Mouse (Mus musculus) T-helper 1 cell (primary cell): ENCODE data around the gene Fbxl15.

ENCODE experiments used
- in situ Hi-C: fragments of 300-600 bp; cut with MboI, MseI; formaldehyde crosslinking; loops from one replicate; pipeline ENCODE4 v1.15.1; 2025; ENCODE audit warnings: high pct_unique_total_duplicates

Gene Fbxl15

GRCm38 (mm10) chr19:46328081-46329030, at the start of gene Fbxl15:
Gene Fbxl15, plus strand, starts transcription at chr19:46328184.
- in situ Hi-C loops, result no loop called here

GRCm38 (mm10) chr19:46282081-46282849, 45.7 kb upstream of the Fbxl15 start:
- in situ Hi-C loops, result no loop called here

GRCm38 (mm10) chr19:46284686-46285085, 43.3 kb upstream of the Fbxl15 start:
- in situ Hi-C loops, result no loop called here

GRCm38 (mm10) chr19:46285631-46286030, 42.4 kb upstream of the Fbxl15 start:
- in situ Hi-C loops, result no loop called here

- in situ Hi-C loops, result no loop called here
Measured at GRCm38 (mm10) chr19:46286047-46286446, 41.9 kb upstream of the Fbxl15 start.

- in situ Hi-C loops, result no loop called here
Measured at GRCm38 (mm10) chr19:46286926-46287325, 41.1 kb upstream of the Fbxl15 start.

GRCm38 (mm10) chr19:46287566-46287965, 40.4 kb upstream of the Fbxl15 start:
- in situ Hi-C loops, result no loop called here

- in situ Hi-C loops, result no loop called here
Measured at GRCm38 (mm10) chr19:46290535-46291105, 37.4 kb upstream of the Fbxl15 start.

- in situ Hi-C loops, result no loop called here
Measured at GRCm38 (mm10) chr19:46296938-46297337, 31.0 kb upstream of the Fbxl15 start.

- in situ Hi-C loops, result loop anchor here (10.0 kb wide), 1 partner anchor 784 kb away; no protein-coding TSS in a partner anchor
Measured at GRCm38 (mm10) chr19:46300294-46301045, 27.5 kb upstream of the Fbxl15 start.

- in situ Hi-C loops, result loop anchor here (10.0 kb wide), 1 partner anchor 782 kb away; no protein-coding TSS in a partner anchor
Measured at GRCm38 (mm10) chr19:46302551-46302950, 25.4 kb upstream of the Fbxl15 start.

GRCm38 (mm10) chr19:46303251-46304215, 24.5 kb upstream of the Fbxl15 start:
- in situ Hi-C loops, result loop anchor here (10.0 kb wide), 1 partner anchor 781 kb away; no protein-coding TSS in a partner anchor

- in situ Hi-C loops, result loop anchor here (10.0 kb wide), 1 partner anchor 780 kb away; no protein-coding TSS in a partner anchor
Measured at GRCm38 (mm10) chr19:46304216-46304841, 23.7 kb upstream of the Fbxl15 start, which contains the start of gene Nfkb2. Gene Nfkb2, plus strand, starts transcription at chr19:46304320.

GRCm38 (mm10) chr19:46304908-46305333, 23.1 kb upstream of the Fbxl15 start:
- in situ Hi-C loops, result loop anchor here (5.0 to 10.0 kb wide), 2 partner anchors 168 to 780 kb away; no protein-coding TSS in a partner anchor

GRCm38 (mm10) chr19:46305432-46306267, 22.3 kb upstream of the Fbxl15 start:
- in situ Hi-C loops, result loop anchor here (5.0 to 10.0 kb wide), 2 partner anchors 168 to 779 kb away; no protein-coding TSS in a partner anchor

GRCm38 (mm10) chr19:46306268-46306610, 21.7 kb upstream of the Fbxl15 start:
- in situ Hi-C loops, result loop anchor here (5.0 to 10.0 kb wide), 2 partner anchors 169 to 779 kb away; no protein-coding TSS in a partner anchor

- in situ Hi-C loops, result loop anchor here (5.0 to 10.0 kb wide), 2 partner anchors 170 to 778 kb away; no protein-coding TSS in a partner anchor
Measured at GRCm38 (mm10) chr19:46306751-46307289, 21.2 kb upstream of the Fbxl15 start.

GRCm38 (mm10) chr19:46307781-46308180, 20.2 kb upstream of the Fbxl15 start:
- in situ Hi-C loops, result loop anchor here (5.0 to 10.0 kb wide), 2 partner anchors 170 to 777 kb away; no protein-coding TSS in a partner anchor
